Mouse (Mus musculus) right cerebral cortex, postnatal 25 days (tissue): Measurements from ENCODE around the gene Rc3h2.

Source experiments
- DNase-seq: peaks from one replicate; pipeline ENCODE4 v3.0.0; 2022

Rc3h2 gene

DNA sequence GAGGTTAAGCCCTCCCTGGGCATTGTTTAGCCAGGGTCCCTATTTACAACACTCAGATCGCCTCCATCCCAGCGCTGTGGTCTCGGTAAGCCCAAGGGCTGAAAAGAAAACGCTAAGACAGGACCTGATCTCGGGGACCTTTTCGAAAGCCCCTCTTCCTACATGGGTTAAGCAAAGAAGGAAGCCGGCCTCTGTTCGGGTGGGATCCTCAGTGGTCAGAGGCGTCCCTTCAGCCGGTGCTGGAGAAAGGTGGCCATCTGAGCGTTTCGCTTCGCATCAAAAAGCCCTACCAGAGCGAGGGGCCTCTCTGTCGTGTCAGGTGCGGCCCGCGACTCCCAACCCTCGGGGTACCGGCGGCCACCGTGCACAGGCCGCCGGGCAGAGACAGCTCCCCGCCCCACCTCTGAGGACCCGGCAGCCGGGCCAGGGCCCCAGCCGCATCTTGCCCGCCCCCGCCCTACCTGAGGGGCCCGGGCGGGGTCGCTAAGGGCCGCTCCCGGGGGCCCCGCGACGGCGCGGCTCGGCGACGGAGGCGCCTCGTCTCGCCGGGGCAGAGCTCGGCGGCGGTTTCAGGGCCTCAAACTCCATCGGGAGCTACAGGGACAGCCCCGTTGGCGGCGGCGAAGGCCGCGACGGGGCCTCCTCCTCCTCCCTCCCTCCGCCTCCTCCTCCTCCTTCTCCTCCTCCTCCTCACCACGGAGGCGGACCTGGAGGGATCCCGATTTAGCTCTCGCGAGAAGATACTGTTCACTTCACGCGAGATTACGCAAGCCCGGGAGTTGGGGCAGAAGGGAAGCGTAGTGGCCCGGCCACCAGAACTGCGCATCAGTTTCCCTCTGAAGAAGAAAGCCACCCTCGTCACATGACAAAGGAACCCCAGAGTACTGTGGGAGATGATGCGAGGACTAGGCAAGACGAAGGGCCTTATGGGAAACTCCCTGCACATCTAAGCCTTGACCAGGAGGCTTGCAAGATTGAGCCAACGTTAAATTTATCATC is at the start of gene Rc3h2:
Rc3h2 (minus strand) TSS at position 598 of the 999 bp plus-strand sequence.
- DNase-seq: peak; percentile 94

GRCm38 (mm10) chr2:37466266-37466665 is 43.6 kb upstream of the Rc3h2 start:
- DNase-seq: no peak

DNA sequence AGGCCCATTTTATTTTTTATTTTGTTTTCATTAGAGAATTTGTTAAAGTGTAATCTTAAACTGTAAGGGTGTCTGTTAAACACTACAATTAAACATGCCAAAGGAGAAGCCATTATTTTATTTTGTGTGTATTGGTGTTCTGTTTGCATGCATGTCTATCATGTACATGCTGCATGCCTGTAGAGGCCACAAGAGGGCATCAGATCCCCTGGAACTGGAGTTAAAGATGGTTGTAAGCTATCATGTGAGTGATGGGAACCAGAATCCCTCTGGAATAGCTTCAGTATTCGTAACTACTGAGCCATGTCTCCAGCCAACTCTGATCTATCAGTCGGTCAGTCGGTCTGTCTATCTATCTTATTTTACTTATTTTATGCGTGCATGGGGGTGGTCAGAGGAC is 38.0 kb upstream of the Rc3h2 start:
- no peak for DNase-seq

DNA sequence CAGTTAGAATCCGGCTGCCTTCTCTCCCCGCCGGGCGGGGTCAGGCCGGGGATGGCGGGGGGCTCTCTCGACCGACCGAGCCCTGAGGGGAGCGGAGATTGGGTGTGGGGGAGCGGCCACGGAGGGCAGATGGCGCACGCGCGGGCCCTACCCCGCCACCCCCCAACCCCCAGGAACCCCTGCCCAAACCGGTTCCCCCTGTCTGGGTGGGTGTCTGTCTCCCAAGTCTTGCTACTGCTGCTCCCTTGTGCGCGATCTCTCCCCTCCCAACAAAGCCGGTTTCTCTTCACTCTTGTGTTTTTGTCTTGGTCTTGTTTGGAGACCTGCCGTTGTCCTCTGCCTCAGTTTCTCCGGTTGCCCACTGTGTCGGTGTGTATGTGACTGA is 29.7 kb upstream of the Rc3h2 start:
- no peak for DNase-seq

DNA sequence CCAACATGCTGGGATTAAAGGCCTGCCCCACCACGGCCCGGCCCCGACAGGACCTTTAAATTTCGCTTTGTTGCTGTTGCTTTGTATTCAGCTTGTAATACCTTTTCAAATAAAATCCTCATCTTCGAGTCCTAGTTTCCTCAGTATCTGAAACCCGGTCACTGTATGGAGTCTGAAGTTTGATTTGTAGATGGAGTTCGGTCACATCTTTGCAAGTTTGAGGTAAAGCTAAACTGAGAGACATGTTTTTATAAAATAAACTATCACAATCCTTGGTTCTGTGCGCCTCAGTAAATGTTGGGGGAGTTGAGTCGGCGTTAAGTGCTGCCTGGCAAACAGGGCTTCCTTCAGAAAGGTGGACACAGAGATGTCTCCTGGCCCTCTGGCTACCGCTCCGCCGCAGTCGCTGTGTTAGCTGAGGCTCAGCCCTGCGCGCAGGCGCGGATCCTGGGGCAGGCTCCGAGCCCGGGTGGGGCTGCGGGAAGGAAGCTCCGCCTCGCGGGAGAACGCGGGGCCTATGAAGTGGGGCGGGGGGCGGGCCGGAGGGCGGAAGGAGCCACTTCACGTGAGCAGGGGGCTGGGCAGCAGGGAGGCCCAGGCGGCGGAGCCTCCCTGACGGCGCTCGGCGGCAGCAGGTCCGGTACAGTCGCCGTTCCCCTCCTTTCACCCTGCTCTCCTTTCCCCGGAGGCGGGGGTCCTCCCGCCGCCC is 29.1 kb upstream of the Rc3h2 start:
- DNase-seq: peak; percentile 92

GRCm38 (mm10) chr2:37442611-37443591 is 20.2 kb upstream of the Rc3h2 start, which contains the start of the genes Zbtb26, Zbtb6 and Rabgap1:
Gene Zbtb26, minus strand, starts transcription at chr2:37443135.
Gene Zbtb6, minus strand, starts transcription at chr2:37443171.
Gene Rabgap1, plus strand, starts transcription at chr2:37443279.
- peak; percentile 97 for DNase-seq

GRCm38 (mm10) chr2:37431609-37432008 is 8.9 kb upstream of the Rc3h2 start:
- DNase-seq: no peak

DNA sequence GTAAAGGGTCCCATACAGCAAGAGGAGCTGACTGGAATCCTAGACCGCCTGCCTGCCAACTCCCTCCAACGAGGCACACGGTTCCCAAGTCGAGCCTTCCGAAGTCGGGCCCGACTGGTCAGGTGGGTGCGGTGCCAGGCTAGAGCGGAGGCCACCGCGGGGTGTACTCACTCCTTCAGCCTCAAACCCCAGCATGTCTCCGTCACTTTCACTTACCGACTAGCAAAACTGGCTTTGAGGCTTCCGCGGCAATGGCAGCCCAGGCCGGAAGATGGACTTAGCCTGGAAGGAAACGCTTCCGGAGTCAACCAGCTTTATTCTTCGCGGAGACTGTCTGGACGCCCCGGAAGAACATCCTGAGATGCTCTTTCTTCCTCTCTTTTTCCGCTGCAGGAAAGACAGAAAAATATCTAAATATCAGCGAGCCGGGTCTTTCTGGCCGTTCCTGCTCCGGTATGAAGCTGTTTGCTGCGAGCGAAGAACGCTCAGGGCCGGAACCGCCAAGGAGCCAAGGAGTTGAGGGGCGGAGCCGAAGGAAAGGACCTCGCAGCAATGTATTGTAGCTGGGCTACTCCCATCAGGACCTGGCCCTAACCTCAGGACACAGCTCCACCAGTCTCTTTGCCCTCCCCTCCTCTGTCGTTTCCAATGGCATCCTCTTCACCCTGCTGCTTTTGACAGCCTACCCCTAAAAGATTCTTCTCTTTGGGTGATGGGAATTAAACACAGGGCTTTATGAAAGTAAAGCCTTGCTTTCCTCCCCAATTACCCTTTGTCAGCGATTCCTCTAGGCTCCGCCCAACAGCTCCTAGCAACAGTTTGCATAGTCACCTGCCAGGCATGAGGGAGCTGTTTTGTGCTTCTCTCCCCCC is 8.1 kb upstream of the Rc3h2 start:
- DNase-seq: peak; percentile 84

- no peak for DNase-seq
These were observed 968 bp upstream of the Rc3h2 start for GRCm38 (mm10) chr2:37423671-37424070.

DNA sequence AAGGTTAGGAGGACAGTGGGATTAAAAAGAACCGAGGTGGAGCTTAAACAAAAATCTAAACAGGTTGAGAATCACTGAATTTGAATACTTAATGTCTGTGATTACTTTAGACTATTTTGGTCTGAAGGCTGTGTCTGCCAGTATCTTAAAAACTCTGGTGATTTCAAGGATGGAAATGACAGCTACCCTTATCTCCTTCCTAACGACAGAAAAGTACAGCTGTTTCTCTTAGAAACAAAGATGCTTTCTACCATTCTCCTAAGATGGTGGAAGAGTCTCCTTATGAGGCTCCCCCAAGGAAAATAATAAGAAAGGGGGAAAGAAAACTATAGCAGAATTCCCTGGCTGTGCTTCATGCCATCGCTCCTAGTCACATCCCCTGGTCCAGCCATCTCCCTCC is 800 bp downstream of the Rc3h2 start:
- no peak for DNase-seq

DNA sequence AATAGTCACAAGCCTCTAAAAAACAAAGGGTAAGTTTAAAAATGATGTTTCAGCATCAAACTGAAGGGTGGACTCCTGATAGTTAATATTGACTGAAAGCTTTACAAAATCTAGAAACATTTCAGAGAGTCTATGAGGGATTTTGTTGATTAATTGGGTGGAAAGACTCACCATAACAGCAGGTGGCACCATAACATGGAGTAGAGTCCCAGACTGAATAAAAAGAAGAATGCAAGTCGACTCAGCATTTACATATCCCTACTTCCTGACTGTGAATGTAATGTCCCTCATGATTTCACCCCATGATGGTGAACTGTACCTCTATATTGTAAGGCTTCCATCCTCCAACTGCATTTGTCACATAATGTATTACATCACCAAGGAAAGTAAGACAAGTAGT is 27.2 kb downstream of the Rc3h2 start:
- no peak for DNase-seq

GRCm38 (mm10) chr2:37382921-37383320 is 39.8 kb downstream of the Rc3h2 start:
- no peak for DNase-seq

GRCm38 (mm10) chr2:37380189-37380588 is 42.5 kb downstream of the Rc3h2 start:
- peak; percentile 17 for DNase-seq

- no peak for DNase-seq
These were observed 46.7 kb downstream of the Rc3h2 start for GRCm38 (mm10) chr2:37376018-37376417.

DNA sequence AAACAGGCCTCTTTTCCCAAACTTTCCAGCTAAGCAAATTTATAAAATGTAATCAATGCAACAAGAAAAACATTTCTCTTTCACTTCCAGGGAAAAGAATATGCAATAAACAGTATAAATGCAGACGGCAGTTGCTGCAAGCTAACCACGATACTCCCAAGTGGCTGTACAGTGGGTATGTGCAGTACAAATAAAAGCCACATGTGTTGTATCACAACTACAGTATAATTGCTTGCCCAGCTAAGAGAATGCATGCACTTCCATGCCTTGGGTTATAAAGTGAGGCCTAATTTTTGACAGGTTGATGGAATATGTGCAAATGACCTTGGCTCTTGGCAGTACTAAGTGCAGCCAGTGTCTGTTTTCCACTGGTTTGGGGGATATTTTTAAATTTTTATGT is 52.1 kb downstream of the Rc3h2 start:
- no peak for DNase-seq

- no peak for DNase-seq
These were observed 62.8 kb downstream of the Rc3h2 start for GRCm38 (mm10) chr2:37359908-37360307.

- peak; percentile 86 for DNase-seq
These were observed 63.8 kb downstream of the Rc3h2 start, which contains the start of gene Pdcl for GRCm38 (mm10) chr2:37358633-37359540. Gene Pdcl, minus strand, starts transcription at chr2:37359332.

DNA sequence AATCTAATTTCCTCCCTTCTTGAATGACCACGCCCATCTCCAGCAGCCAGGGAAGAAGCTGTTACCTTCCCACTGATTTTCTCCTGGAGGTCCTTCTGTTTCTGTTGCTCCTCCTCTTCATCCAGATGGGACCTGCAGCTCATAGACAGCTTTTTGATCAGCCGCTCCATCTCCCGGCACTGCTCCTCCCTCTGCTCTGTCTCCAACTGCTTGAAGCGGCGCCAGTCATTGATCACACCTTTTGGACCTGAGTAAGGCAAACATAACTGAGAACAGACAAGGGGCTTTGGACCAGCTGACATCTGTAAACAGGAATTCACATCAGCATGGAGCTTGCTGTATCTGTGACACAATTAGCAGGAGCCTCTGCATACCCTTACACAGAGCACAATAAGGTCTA is 67.1 kb downstream of the Rc3h2 start:
- no peak for DNase-seq

GRCm38 (mm10) chr2:37351671-37352070 is 71.0 kb downstream of the Rc3h2 start:
- peak; percentile 38 for DNase-seq

DNA sequence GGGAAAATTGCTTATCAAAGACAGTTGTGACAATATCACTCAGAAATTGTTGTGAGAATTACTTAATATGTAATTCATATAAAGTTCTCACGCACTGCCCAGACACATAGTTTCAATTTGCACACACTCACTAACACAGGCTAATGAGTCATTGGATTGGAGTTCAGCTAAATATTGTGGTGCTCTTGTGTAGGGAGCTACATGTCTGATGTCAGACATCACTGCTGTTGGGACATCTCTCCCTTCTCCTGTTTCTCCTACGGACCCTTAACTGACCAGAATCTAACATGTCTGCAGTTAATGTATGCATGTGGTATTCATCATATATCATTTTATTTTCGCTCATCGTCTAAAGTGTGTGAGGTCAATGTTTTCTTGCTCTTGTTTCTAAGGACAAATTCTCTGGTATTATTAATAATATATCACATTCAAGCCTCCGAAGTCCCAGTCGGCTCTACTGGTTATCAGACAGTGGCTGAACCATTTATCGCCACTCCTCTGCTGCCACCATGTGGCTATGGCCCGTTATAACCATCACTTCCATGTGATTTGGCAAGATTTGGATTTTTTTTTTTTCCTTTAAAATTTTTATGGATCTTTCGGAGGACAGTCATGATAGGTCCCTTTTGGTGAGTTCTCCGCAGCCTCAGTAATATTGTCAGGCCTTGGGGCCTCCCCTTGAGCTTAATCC is 84.1 kb downstream of the Rc3h2 start:
- DNase-seq: peak; percentile 25
